Mouse (Mus musculus) lung, postnatal 4 days (tissue): ENCODE measurements around the gene Rbsn.

Experiments used
- DNase-seq, 2 experiments: peaks; one replicate each; pipeline ENCODE4 v3.0.0; 2021

Gene Rbsn

GRCm38 (mm10) chr6:92214773-92215449 lies at the start of gene Rbsn:
Gene Rbsn, minus strand, starts transcription at chr6:92214925.
- peak; percentile 94 to 95 for DNase-seq

GRCm38 (mm10) chr6:92261162-92261843 lies 46.6 kb upstream of the Rbsn start:
- no peak for DNase-seq

- no peak for DNase-seq
Measured at GRCm38 (mm10) chr6:92255346-92255745, 40.6 kb upstream of the Rbsn start.

- no peak for DNase-seq
Measured at GRCm38 (mm10) chr6:92253253-92253870, 38.6 kb upstream of the Rbsn start.

- no peak for DNase-seq
Measured at GRCm38 (mm10) chr6:92247215-92247919, 32.6 kb upstream of the Rbsn start.

- no peak for DNase-seq
Measured at GRCm38 (mm10) chr6:92246335-92246734, 31.6 kb upstream of the Rbsn start.

GRCm38 (mm10) chr6:92244591-92244990 lies 29.9 kb upstream of the Rbsn start, which contains the start of gene Trh:
Gene Trh, minus strand, starts transcription at chr6:92244650.
- DNase-seq = no peak

- peak; percentile 38 to 57 for DNase-seq
Measured at GRCm38 (mm10) chr6:92241178-92241906, 26.6 kb upstream of the Rbsn start.

- no peak for DNase-seq
Measured at GRCm38 (mm10) chr6:92235036-92235435, 20.3 kb upstream of the Rbsn start.

GRCm38 (mm10) chr6:92231762-92232161 lies 17.0 kb upstream of the Rbsn start:
- no peak for DNase-seq

- DNase-seq = no peak
Measured at GRCm38 (mm10) chr6:92231356-92231755, 16.6 kb upstream of the Rbsn start.

- DNase-seq = no peak
Measured at GRCm38 (mm10) chr6:92229586-92229985, 14.9 kb upstream of the Rbsn start.

- no peak for DNase-seq
Measured at GRCm38 (mm10) chr6:92229103-92229502, 14.4 kb upstream of the Rbsn start.

GRCm38 (mm10) chr6:92224981-92225380 lies 10.3 kb upstream of the Rbsn start:
- DNase-seq = no peak

- no peak for DNase-seq
Measured at GRCm38 (mm10) chr6:92222021-92222420, 7.3 kb upstream of the Rbsn start.

- DNase-seq = no peak
Measured at GRCm38 (mm10) chr6:92221604-92222003, 6.9 kb upstream of the Rbsn start.

- peak in 1 of 2 experiments; percentile 38 for DNase-seq
Measured at GRCm38 (mm10) chr6:92219445-92219844, 4.7 kb upstream of the Rbsn start.

- no peak for DNase-seq
Measured at GRCm38 (mm10) chr6:92214055-92214772, 511 bp downstream of the Rbsn start.

GRCm38 (mm10) chr6:92199414-92199813 lies 15.3 kb downstream of the Rbsn start:
- no peak for DNase-seq

- no peak for DNase-seq
Measured at GRCm38 (mm10) chr6:92184178-92184577, 30.5 kb downstream of the Rbsn start.

GRCm38 (mm10) chr6:92183621-92184131 lies 31.0 kb downstream of the Rbsn start, which contains the start of gene Mrps25:
Gene Mrps25, minus strand, starts transcription at chr6:92184033.
- DNase-seq = peak; percentile 74

GRCm38 (mm10) chr6:92176450-92176849 lies 38.3 kb downstream of the Rbsn start:
- no peak for DNase-seq
